Mouse (Mus musculus) lung, postnatal 0 days (tissue): Measurements from ENCODE around the gene 1700020A23Rik.

Experiments used
- CTCF ChIP-seq: IDR thresholded peaks from 2 replicates; pipeline ENCODE4 v1.5.1; 2016; ENCODE audit warnings: antibody characterized with exemption, mild to moderate bottlenecking
- EP300 ChIP-seq: IDR thresholded peaks from 2 replicates; pipeline ENCODE4 v1.6.1; 2016; ENCODE audit warnings: antibody characterized with exemption, mild to moderate bottlenecking, control low read depth

GRCm38 (mm10) chr2:130404939-130405338, at the start of gene 1700020A23Rik, which contains the start of gene Gm28372:
- TF ChIP-seq EP300 (no peak), CTCF (no peak)
